Mouse (Mus musculus) midbrain, embryonic 11.5 days (tissue): ENCODE results near the gene Gm49358. TPM values are rescaled to one million over a fixed set of nuclear protein-coding genes. Genes with fewer than 3 reads are reported as not detected.
A peak's percentile ranks its signal among the peaks of the same experiment; 100 is the strongest.

ENCODE experiments used
- ATAC-seq: fragments of 200-750 bp; cut with Nextera tagmentation; 2 replicates; pipeline ENCODE4 v1.8.0; 2017; ENCODE audit warnings: moderate TSS enrichment, moderate library complexity; ENCODE audit not compliant: low FRiP score
- DNase-seq: peaks from one replicate; pipeline ENCODE4 v3.0.0; 2015; ENCODE audit warnings: low spot score; ENCODE audit errors: missing footprints
- H3K27ac ChIP-seq: fragments of 300-500 bp; sonication (generic); 2 replicates; pipeline ENCODE4 v1.5.1; 2014; ENCODE audit warnings: low read depth, low read length
- H3K27me3 ChIP-seq: fragments of 300-500 bp; sonication (generic); 2 replicates; pipeline ENCODE4 v1.6.1; 2014; ENCODE audit warnings: mild to moderate bottlenecking, low read length, moderate library complexity, mixed read lengths; ENCODE audit not compliant: control insufficient read depth, insufficient read depth
- H3K36me3 ChIP-seq: fragments of 300-500 bp; sonication (generic); 2 replicates; pipeline ENCODE4 v1.6.1; 2014; ENCODE audit warnings: mild to moderate bottlenecking, low read length, moderate library complexity, mixed read lengths; ENCODE audit not compliant: control insufficient read depth, insufficient read depth
- H3K4me1 ChIP-seq: fragments of 300-500 bp; sonication (generic); 2 replicates; pipeline ENCODE4 v1.6.1; 2014; ENCODE audit warnings: low read length; ENCODE audit not compliant: control insufficient read depth, insufficient read depth
- H3K4me2 ChIP-seq: fragments of 300-500 bp; sonication (generic); 2 replicates; pipeline ENCODE4 v1.6.1; 2014; ENCODE audit warnings: mild to moderate bottlenecking, moderate library complexity
- H3K4me3 ChIP-seq: fragments of 300-500 bp; sonication (generic); 2 replicates; pipeline ENCODE4 v1.5.1; 2014; ENCODE audit warnings: low read depth, low read length
- H3K9ac ChIP-seq: fragments of 300-500 bp; sonication (generic); 2 replicates; pipeline ENCODE4 v1.6.1; 2014; ENCODE audit warnings: low read length
- H3K9me3 ChIP-seq: fragments of 300-500 bp; sonication (generic); 2 replicates; pipeline ENCODE4 v1.6.1; 2016; ENCODE audit warnings: low read length; ENCODE audit not compliant: control insufficient read depth
- WGBS: fragments of 180-500 bp; shearing (Covaris S2); extraction: QIAGEN DNeasy Blood & Tissue Kit; methylation state at CpG from one replicate; pipeline ENCODE4 v1.1.7; 2014; 5-methylcytosine and 5-hydroxymethylcytosine counted together
- polyA plus RNA-seq: library from polyadenylated mRNA; unstranded; fragments of >200 nt; fragmentation: Nextera tagmentation; extraction: Ambion mirVana; gene quantifications from 2 replicates; pipeline ENCODE4 v1.2.1, GENCODE M21; 2014

The Gm49358 gene
- polyA plus RNA-seq, 1 experiment from 2014 or later, result not detected

DNA sequence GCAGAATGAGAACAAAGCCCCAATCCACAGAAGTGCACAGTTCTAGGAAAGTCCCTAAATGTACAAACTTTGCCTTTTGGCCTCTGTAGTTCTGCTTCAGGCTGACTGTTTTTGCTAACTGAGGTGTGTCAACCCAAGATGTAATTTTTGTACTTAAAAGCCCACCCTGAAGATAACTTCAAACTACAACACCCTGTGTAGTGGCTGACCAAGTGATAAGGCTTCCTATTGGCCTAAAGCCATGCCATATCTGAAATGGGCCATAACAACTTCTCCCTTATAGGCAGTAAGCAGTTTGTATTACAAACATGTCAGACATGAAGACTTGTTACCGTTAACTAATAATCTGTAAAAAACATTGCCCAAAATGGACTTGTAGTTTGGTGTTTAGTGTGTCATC, 6.0 kb upstream of the Gm49358 start:
- no peaks in the 10 kb centered on the region for H3K9me3 ChIP-seq
- no peak overlapping the region for H3K9ac ChIP-seq
- no peaks in the 10 kb centered on the region for H3K36me3 ChIP-seq
- ATAC-seq (no peak), DNase-seq (no peak)
- no peaks in the 10 kb centered on the region for H3K27me3 ChIP-seq
- H3K4me2 ChIP-seq, result no peak overlapping the region
- H3K4me1 ChIP-seq, result no peaks in the 10 kb centered on the region
- WGBS, result 98% methylated on average over 1 of the region's 1 CpGs
- no peak overlapping the region for H3K27ac ChIP-seq
- H3K4me3 ChIP-seq, result no peak overlapping the region

DNA sequence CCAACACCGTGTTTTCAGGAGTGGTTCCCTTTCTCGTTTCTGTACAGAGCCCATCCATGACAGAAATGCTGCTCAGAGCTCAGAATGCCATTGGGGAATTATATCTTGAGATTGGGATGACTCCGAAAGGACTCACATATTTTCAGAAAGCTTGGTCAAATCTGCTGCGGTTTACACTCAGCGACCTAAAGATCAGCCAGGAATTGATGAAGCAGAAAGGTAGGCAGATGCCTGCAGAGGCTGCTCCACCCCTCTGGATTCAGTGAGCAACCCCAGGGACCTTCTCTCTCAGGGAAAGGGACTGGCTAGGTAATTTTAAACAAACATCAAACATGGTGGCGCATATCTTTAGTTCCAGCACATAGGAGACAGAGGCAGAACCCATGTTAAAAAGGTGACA, 5.6 kb upstream of the Gm49358 start:
- ATAC-seq (no peak), DNase-seq (no peak)
- Histone ChIP-seq H3K27ac (no peak overlapping the region), H3K4me1 (no peaks in the 10 kb centered on the region), H3K4me2 (no peak overlapping the region), H3K9ac (no peak overlapping the region), H3K27me3 (no peaks in the 10 kb centered on the region), H3K4me3 (no peak overlapping the region), H3K9me3 (no peaks in the 10 kb centered on the region), H3K36me3 (no peaks in the 10 kb centered on the region)
- 90% methylated on average over 6 of the region's 6 CpGs for WGBS

DNA sequence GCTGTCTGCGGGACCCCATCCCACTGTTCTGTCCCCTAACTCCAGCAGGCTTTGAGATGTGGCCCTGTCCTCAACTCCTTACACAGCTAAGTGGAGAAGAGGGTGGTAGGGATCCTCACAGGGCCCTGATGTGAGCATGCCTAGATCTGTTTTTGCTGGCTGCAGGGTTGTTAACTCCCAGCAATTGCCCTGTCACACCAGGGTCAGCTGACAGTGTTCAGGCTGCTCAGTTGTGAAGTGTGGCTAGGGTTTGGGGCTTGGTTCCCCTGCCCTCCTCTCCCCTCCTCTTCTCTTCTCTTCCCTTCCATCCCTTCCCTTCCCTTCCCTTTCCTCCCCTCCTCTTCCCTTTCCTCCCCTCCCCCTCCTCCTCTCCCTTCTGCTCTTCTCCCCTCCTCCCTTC, 2.5 kb upstream of the Gm49358 start:
- Histone ChIP-seq H3K4me3 (no peak overlapping the region), H3K36me3 (no peaks in the 10 kb centered on the region), H3K27ac (no peak overlapping the region), H3K4me2 (no peak overlapping the region), H3K9me3 (no peaks in the 10 kb centered on the region), H3K27me3 (no peaks in the 10 kb centered on the region), H3K9ac (no peak overlapping the region), H3K4me1 (no peaks in the 10 kb centered on the region)
- WGBS, result 67% methylated on average over 1 of the region's 1 CpGs
- ATAC-seq (no peak), DNase-seq (no peak)

DNA sequence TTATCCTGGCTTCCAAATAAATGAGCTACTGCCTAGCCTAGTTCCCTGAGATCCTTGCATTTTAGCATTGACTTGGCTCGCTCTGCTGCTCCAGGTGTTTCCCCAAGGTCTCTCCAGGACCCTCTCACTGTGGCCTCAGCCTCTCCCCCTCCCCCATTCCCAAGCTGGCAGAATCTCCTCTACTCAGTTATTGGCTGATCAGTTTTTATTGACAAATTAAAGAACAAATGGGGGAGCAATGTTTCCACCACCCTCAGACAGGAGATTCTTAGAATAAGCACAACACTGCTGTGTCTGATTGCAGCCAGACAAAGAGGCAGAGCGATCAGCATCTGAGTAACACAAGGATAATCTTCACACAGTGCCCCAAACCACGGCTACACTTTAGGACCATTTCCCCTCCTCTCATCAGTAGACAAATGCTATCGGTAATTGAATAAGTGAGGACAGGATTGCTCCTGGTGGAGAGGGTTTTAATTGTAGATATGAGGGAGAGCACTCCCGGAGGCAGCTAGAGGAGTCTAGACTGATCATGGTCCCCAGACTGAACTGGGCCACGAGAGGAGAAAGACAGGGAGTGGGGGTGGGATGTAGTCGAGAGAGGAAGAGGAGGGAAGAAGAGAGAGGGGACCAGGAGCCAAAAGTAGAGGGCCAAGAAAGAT, 1.9 kb upstream of the Gm49358 start:
- Histone ChIP-seq H3K9me3 (no peaks in the 10 kb centered on the region), H3K4me2 (no peak overlapping the region), H3K27ac (no peak overlapping the region), H3K27me3 (no peaks in the 10 kb centered on the region), H3K4me1 (no peaks in the 10 kb centered on the region), H3K9ac (no peak overlapping the region), H3K36me3 (no peaks in the 10 kb centered on the region), H3K4me3 (no peak overlapping the region)
- ATAC-seq (no peak), DNase-seq (no peak)
- WGBS, result 53% methylated on average over 7 of the region's 7 CpGs

DNA sequence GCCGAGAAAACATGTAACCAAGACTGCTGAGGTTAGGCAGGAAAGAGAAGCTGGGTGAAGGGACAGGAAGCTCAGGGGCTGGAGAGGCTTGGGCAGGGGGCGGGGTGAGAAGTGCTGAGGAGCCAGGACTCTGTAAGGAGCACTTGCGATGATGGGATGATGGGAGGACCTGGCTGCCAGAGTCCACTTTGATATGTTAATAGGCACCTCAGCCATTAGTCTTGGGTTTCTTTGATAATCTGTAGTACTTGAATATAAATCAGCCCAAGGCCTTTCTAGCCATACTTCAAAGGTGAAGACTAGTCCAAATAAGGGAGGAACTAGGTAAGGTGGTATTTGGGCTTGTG, 1.4 kb upstream of the Gm49358 start:
- no peak for ATAC-seq

DNA sequence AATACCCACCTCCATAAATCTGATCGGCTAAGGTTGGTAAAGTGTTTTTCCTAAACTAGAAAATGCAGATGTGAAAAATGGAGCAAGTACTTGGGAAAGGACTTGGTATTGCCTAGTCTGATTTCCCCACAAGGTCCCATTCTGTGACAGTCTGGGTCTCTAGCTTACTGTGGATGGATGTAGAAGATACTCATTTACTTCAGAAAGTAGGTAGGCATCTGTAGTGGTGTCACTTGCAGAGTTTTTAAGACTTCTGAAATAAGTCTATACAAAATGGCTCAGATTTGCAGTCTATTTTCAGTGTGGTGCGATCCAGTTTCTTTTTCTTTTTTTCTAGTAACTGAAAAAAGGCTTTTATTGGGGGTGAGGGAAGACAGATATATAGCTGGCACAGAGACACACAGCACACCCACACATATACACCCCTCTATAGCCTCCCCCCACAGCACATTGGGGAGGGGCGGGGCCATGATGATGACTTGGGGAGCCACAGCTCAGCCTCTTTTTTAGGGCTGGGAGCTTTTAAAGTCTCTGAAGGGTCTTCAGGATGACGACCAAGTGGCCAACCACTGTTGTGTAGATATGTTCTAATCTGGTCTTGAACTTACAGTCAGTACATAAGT, 1.7 kb downstream of the Gm49358 start:
- Histone ChIP-seq H3K4me1 (0 out of 2 replicates have a peak, but pooled peaks cover 4% of the 10 kb centered on the region), H3K36me3 (no peaks in the 10 kb centered on the region), H3K4me2 (no peak overlapping the region), H3K9me3 (no peaks in the 10 kb centered on the region), H3K4me3 (no peak overlapping the region), H3K9ac (no peak overlapping the region), H3K27ac (no peak overlapping the region), H3K27me3 (no peaks in the 10 kb centered on the region)
- DNase-seq (peak; percentile 67), ATAC-seq (no peak)
- 93% methylated on average over 4 of the region's 4 CpGs for WGBS

More for the DNA sequence above, 1.4 kb upstream of the Gm49358 start:
- Histone ChIP-seq H3K4me2 (no peak overlapping the region), H3K4me1 (no peaks in the 10 kb centered on the region), H3K27ac (no peak overlapping the region), H3K9ac (no peak overlapping the region), H3K27me3 (no peaks in the 10 kb centered on the region), H3K36me3 (no peaks in the 10 kb centered on the region), H3K4me3 (no peak overlapping the region), H3K9me3 (no peaks in the 10 kb centered on the region)
- DNase-seq, result no peak
- 60% methylated on average over 3 of the region's 3 CpGs for WGBS

DNA sequence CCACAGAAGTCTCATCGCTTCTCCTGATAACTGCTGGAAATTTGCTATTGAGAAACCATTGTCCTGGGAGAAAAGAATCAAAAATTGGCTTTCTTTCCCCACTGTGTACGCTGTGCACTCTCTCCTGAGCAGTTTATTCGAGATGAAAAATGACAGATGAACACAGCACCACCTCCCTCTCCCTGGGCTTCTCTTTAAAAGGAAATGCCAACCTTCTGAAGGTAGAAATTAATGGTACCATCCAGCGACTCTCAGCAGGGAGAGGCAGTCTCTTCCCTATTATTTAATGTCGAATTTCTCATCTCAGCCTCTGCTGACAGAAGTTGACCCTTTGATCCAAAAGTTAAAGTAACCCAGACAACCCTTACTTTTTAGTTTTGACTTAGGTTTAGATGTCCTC, 5.4 kb downstream of the Gm49358 start:
- H3K4me2 ChIP-seq, result no peak overlapping the region
- no peaks in the 10 kb centered on the region for H3K27me3 ChIP-seq
- no peaks in the 10 kb centered on the region for H3K36me3 ChIP-seq
- H3K27ac ChIP-seq, result no peak overlapping the region
- no peak for ATAC-seq
- no peak overlapping the region for H3K9ac ChIP-seq
- H3K4me1 ChIP-seq, result 0 out of 2 replicates have a peak, but pooled peaks cover 4% of the 10 kb centered on the region
- WGBS, result 76% methylated on average over 5 of the region's 5 CpGs
- peak; percentile 73 for DNase-seq
- H3K9me3 ChIP-seq, result no peaks in the 10 kb centered on the region
- no peak overlapping the region for H3K4me3 ChIP-seq

DNA sequence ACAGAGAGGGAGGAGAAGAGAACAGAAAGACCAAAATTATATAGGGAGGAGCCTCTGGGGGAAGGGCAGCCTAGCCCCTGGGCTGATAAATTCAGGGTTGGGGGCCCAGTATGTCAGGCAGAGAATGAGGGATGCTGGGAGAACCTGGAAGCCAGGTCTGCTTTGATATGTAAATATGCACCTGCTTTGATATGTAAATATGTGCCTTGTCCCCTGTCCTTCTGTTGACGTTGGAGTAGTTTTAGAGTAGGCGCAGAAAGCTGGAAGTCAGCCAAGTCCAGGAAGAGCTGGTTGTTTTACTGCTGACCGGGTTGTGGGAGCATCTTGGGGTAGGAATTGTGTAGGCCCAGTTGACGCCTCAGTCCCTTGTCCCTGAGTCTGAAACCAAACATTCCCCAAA, 6.0 kb downstream of the Gm49358 start:
- 47% methylated on average over 4 of the region's 4 CpGs for WGBS

DNA sequence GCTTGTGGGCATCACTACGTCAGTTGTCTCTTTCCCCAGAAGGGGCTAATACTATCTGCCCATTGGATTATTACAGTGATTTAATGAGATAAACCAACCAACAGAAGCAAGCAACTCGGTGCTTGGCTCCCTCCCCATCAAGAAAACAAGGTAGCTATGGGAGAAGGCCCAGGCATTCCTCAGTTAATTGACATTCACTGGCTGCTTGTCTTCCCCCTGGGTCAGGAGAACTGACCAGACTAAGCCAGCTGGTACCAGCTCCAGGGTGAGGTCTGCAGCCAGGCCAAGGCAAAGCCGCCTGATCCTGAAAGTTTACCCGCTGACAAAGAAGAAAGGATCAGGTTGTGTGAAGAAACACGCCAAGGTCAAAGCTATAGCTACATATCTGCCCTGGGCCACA, 7.9 kb downstream of the Gm49358 start:
- WGBS, result 85% methylated on average over 5 of the region's 5 CpGs
- H3K9ac ChIP-seq, result no peak overlapping the region

More for the DNA sequence above, 6.0 kb downstream of the Gm49358 start:
- Histone ChIP-seq H3K4me3 (no peak overlapping the region), H3K4me2 (no peak overlapping the region), H3K4me1 (0 out of 2 replicates have a peak, but pooled peaks cover 4% of the 10 kb centered on the region), H3K9me3 (no peaks in the 10 kb centered on the region), H3K27ac (no peak overlapping the region), H3K27me3 (no peaks in the 10 kb centered on the region), H3K36me3 (no peaks in the 10 kb centered on the region), H3K9ac (no peak overlapping the region)
- ATAC-seq (no peak), DNase-seq (peak; percentile 75)

More for the DNA sequence above, 7.9 kb downstream of the Gm49358 start:
- H3K9me3 ChIP-seq, result no peaks in the 10 kb centered on the region
- no peak overlapping the region for H3K4me2 ChIP-seq
- no peaks in the 10 kb centered on the region for H3K27me3 ChIP-seq
- H3K4me3 ChIP-seq, result no peak overlapping the region
- no peak overlapping the region for H3K27ac ChIP-seq
- DNase-seq (no peak), ATAC-seq (no peak)
- H3K4me1 ChIP-seq, result 0 out of 2 replicates have a peak, but pooled peaks cover 4% of the 10 kb centered on the region
- no peaks in the 10 kb centered on the region for H3K36me3 ChIP-seq
